ENCODE assay signal across 15 mouse cellular contexts in genomic region chr13:44086801-44087200, GRCm38 (mm10).
DNase-seq lines count a peak whose midpoint lies in the region; ATAC-seq and TF ChIP-seq lines count a peak whose summit lies in the region.
"Had no signal": no experiment of that assay in that cellular context is flagged by ENCODE, and none has a peak within 500 bp of the region (broad histone marks: within the 10 kb centered on the region; RNA-seq: fewer than 3 reads in every experiment).

No protein-coding gene starts in this region.

- TF ChIP-seq POLR2A in limb, embryonic 14.5 days (IDR thresholded peaks at IDR 0.05; ENCODE audit: borderline replicate concordance, extremely low read depth, insufficient read depth, insufficient read length), result no peak

- H3K9me3 ChIP-seq in embryonic facial prominence, embryonic 14.5 days (ENCODE audit: control insufficient read depth, low read length), result no peaks in the 10 kb centered on the region
- 0 out of 2 replicates have a peak, but pooled peaks cover 3% of the 10 kb centered on the region for H3K9me3 ChIP-seq in embryonic facial prominence, embryonic 10.5 days
- no peaks in the 10 kb centered on the region for H3K9me3 ChIP-seq in limb, embryonic 14.5 days (ENCODE audit: control insufficient read depth, low read length)
- no peaks in the 10 kb centered on the region for H3K9me3 ChIP-seq in limb, embryonic 10.5 days (replicated peaks)
- H3K9me3 ChIP-seq: limb, embryonic 13.5 days; neural tube, embryonic 12.5 days had no signal

- no peak overlapping the region for H3K4me2 ChIP-seq in embryonic facial prominence, embryonic 14.5 days (ENCODE audit: low read depth, low read length)
- H3K4me2 ChIP-seq in limb, embryonic 14.5 days (replicated peaks; ENCODE audit: low read depth, low read length, severe bottlenecking), result no peak overlapping the region
- H3K4me2 ChIP-seq: limb, embryonic 13.5 days; neural tube, embryonic 12.5 days had no signal

- H3K27me3 ChIP-seq in embryonic facial prominence, embryonic 14.5 days (replicated peaks; ENCODE audit: control insufficient read depth, insufficient read depth, low read length), result no peaks in the 10 kb centered on the region
- no peaks in the 10 kb centered on the region for H3K27me3 ChIP-seq in embryonic facial prominence, embryonic 10.5 days (replicated peaks; ENCODE audit: low read depth, poor library complexity, severe bottlenecking)
- H3K27me3 ChIP-seq in limb, embryonic 14.5 days (ENCODE audit: control insufficient read depth, insufficient read depth, low read length), result no peaks in the 10 kb centered on the region
- H3K27me3 ChIP-seq in limb, embryonic 10.5 days (ENCODE audit: low read depth, poor library complexity, severe bottlenecking), result no peaks in the 10 kb centered on the region
- H3K27me3 ChIP-seq: limb, embryonic 13.5 days; neural tube, embryonic 12.5 days had no signal

- no peak overlapping the region for H3K27ac ChIP-seq in embryonic facial prominence, embryonic 14.5 days (replicated peaks; ENCODE audit: low read depth, low read length)
- no peak overlapping the region for H3K27ac ChIP-seq in embryonic facial prominence, embryonic 10.5 days (replicated peaks)
- H3K27ac ChIP-seq in limb, embryonic 14.5 days (replicated peaks; ENCODE audit: low read depth, low read length), result no peak overlapping the region
- H3K27ac ChIP-seq in limb, embryonic 10.5 days, result no peak overlapping the region
- H3K27ac ChIP-seq: limb, embryonic 13.5 days; neural tube, embryonic 12.5 days had no signal

- DNase-seq in embryonic facial prominence, embryonic 14.5 days (ENCODE audit: low spot score), result peak; percentile 91
- DNase-seq in embryonic facial prominence, embryonic 10.5 days (ENCODE audit: low spot score), result no peak
- peak; percentile 52 for DNase-seq in limb, embryonic 14.5 days (ENCODE audit: low spot score)
- DNase-seq in limb, embryonic 10.5 days (ENCODE audit: low spot score), result no peak
- DNase-seq in fibroblast of lung, adult 2 months (ENCODE audit: low read depth), result peak; percentile 25
- DNase-seq in retina, postnatal 1 day, result peak; percentile 29
- no peak for DNase-seq in ovary, postnatal 36 days (ENCODE audit: low spot score)
- no peak for DNase-seq in spleen, postnatal 36 days (ENCODE audit: low spot score in 2 of 2)
- DNase-seq: adrenal gland, postnatal 36 days; B cell, adult 2 months; heart, postnatal 36 days; kidney, postnatal 14 days had no signal

- 22% methylated on average over 4 of the region's 4 CpGs for WGBS in embryonic facial prominence, embryonic 14.5 days
- WGBS in embryonic facial prominence, embryonic 10.5 days, result 71% methylated on average over 4 of the region's 4 CpGs
- 52% methylated on average over 4 of the region's 4 CpGs for WGBS in limb, embryonic 14.5 days
- WGBS in limb, embryonic 10.5 days, result 77% methylated on average over 4 of the region's 4 CpGs

- no peak overlapping the region for H3K9ac ChIP-seq in embryonic facial prominence, embryonic 14.5 days (ENCODE audit: low read depth, low read length)
- no peak overlapping the region for H3K9ac ChIP-seq in limb, embryonic 14.5 days (ENCODE audit: low read depth, low read length, severe bottlenecking)
- H3K9ac ChIP-seq: limb, embryonic 13.5 days; neural tube, embryonic 12.5 days had no signal

- H3K4me1 ChIP-seq in embryonic facial prominence, embryonic 14.5 days (ENCODE audit: control insufficient read depth, insufficient read depth, low read length), result peaks cover 15% of the 10 kb centered on the region
- H3K4me1 ChIP-seq in embryonic facial prominence, embryonic 10.5 days, result peaks cover 14% of the 10 kb centered on the region
- H3K4me1 ChIP-seq in limb, embryonic 14.5 days (ENCODE audit: control insufficient read depth, insufficient read depth, low read length), result 0 out of 2 replicates have a peak, but pooled peaks cover 5% of the 10 kb centered on the region
- no peaks in the 10 kb centered on the region; the same call in 1 of the 2 replicates for H3K4me1 ChIP-seq in limb, embryonic 10.5 days
- H3K4me1 ChIP-seq: limb, embryonic 13.5 days; neural tube, embryonic 12.5 days had no signal

- no peak overlapping the region for H3K4me3 ChIP-seq in embryonic facial prominence, embryonic 14.5 days (ENCODE audit: low read depth, low read length)
- H3K4me3 ChIP-seq in embryonic facial prominence, embryonic 10.5 days, result no peak overlapping the region
- H3K4me3 ChIP-seq in limb, embryonic 14.5 days (replicated peaks; ENCODE audit: low read length), result no peak overlapping the region
- no peak overlapping the region for H3K4me3 ChIP-seq in limb, embryonic 10.5 days
- H3K4me3 ChIP-seq: limb, embryonic 13.5 days; megakaryocyte, embryonic 14.5 days; neural tube, embryonic 12.5 days had no signal

- no peaks in the 10 kb centered on the region for H3K36me3 ChIP-seq in embryonic facial prominence, embryonic 14.5 days (ENCODE audit: control insufficient read depth, insufficient read depth, low read length)
- H3K36me3 ChIP-seq in embryonic facial prominence, embryonic 10.5 days (replicated peaks), result no peaks in the 10 kb centered on the region
- no peaks in the 10 kb centered on the region for H3K36me3 ChIP-seq in limb, embryonic 14.5 days (ENCODE audit: control insufficient read depth, insufficient read depth, low read length)
- no peaks in the 10 kb centered on the region for H3K36me3 ChIP-seq in limb, embryonic 10.5 days
- H3K36me3 ChIP-seq: limb, embryonic 13.5 days; neural tube, embryonic 12.5 days had no signal

- peak; percentile 60 for ATAC-seq in embryonic facial prominence, embryonic 14.5 days (ENCODE audit: low read depth)
- ATAC-seq in limb, embryonic 14.5 days (ENCODE audit: low FRiP score, low read depth), result no peak

Comparison
In these comparisons a context has a peak if more than half of its experiments do, and no peak if none do; other contexts are left out.
1. DNase-seq: peak in embryonic facial prominence, embryonic 14.5 days (single experiment), limb, embryonic 14.5 days (single experiment), fibroblast of lung, adult 2 months (single experiment) and retina, postnatal 1 day (single experiment); none in embryonic facial prominence, embryonic 10.5 days (single experiment), limb, embryonic 10.5 days (single experiment), ovary, postnatal 36 days (single experiment) and spleen, postnatal 36 days (0 of 2).